Mouse (Mus musculus): Measurements from ENCODE around the gene Traf3ip1. TPM values are rescaled to one million over a fixed set of nuclear protein-coding genes. Genes with fewer than 3 reads are reported as not detected.

The Traf3ip1 gene
- total and polyA plus RNA-seq, 3 experiments: 13.6 to 19.6 TPM; not detected in 1

DNA sequence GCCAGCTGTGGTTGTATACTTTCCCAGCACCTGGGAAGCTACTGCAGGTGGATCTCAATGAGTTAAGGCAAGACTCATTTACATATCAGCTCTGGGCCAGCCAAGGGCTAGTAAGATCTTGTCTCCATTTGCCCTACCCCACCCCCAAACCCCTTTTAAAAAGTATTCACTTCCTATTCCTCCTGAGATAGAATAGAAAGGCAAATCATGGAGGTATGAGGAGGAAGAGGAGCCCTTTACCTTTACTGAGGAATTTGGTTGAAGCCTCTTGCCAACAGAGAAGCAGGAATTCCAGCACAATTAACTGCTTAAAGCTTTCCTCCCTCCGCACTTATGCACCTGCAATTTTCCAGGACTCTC, 44.1 kb downstream of the Traf3ip1 start:
- H3K27me3 ChIP-seq (ENCODE audit: control insufficient read depth in 1 of 2, insufficient read depth in 2 of 2, low read length in 2 of 2): no peaks in the 10 kb centered on the region
- H3K9me3 ChIP-seq (replicated peaks; ENCODE audit: insufficient read depth, low read length): no peaks in the 10 kb centered on the region
- peaks cover 0 to 41% of the 10 kb centered on the region in 2 experiments; a peak in 2 of 4 replicates for H3K36me3 ChIP-seq (ENCODE audit: control insufficient read depth in 1 of 2, insufficient read depth in 2 of 2, low read length in 2 of 2)
- peak overlapping the region; percentile 90 for H3K27ac ChIP-seq (ENCODE audit: control insufficient read depth, low read depth, low read length)
- peak overlapping the region; percentile 33 to 93 for H3K4me3 ChIP-seq (ENCODE audit: control insufficient read depth in 1 of 2, insufficient read depth in 1 of 2, low read depth in 2 of 2, low read length in 2 of 2)
- H3K4me1 ChIP-seq (ENCODE audit: control insufficient read depth in 1 of 2, insufficient read depth in 2 of 2, low read length in 2 of 2): peaks cover 23 to 38% of the 10 kb centered on the region in 2 experiments
- peaks cover 22% of the 10 kb centered on the region for H3K79me2 ChIP-seq (ENCODE audit: control insufficient read depth, insufficient read depth, low read length, poor library complexity)
- DNase-seq (ENCODE audit: low read depth, low spot score): peak; percentile 84
- H3K9ac ChIP-seq (ENCODE audit: control insufficient read depth, low read depth, low read length, poor library complexity, severe bottlenecking): peak overlapping the region; percentile 77
- TF ChIP-seq SMC3 (IDR thresholded peaks at IDR 0.05; ENCODE audit: low read depth, low read length) (no peak), KAT2A (conservative IDR thresholded peaks at IDR 0.05; ENCODE audit: low read depth, low read length) (no peak), MYB (IDR thresholded peaks at IDR 0.05; ENCODE audit: low read depth, low read length) (no peak), EP300 (IDR thresholded peaks at IDR 0.05; ENCODE audit: low read depth in 1 of 2, low read length in 2 of 2) (peak; percentile 51 to 59; a peak in 2 of 4 replicates), ZMIZ1 (IDR thresholded peaks at IDR 0.05; ENCODE audit: low read depth, low read length) (no peak), ELF1 (IDR thresholded peaks at IDR 0.05; ENCODE audit: low read depth, low read length) (peak; percentile 76), MAX (IDR thresholded peaks at IDR 0.05; ENCODE audit: low read length) (no peak), MEF2A (IDR thresholded peaks at IDR 0.05; ENCODE audit: extremely low read depth, insufficient replicate concordance, low read depth, low read length, poor library complexity, severe bottlenecking) (0 out of 2 replicates have a peak, but pooled peaks have one; percentile 16), USF2 (IDR thresholded peaks at IDR 0.05; ENCODE audit: borderline replicate concordance in 1 of 2, insufficient read depth in 1 of 2, low read depth in 1 of 2, low read length in 2 of 2) (no peak), MAZ (IDR thresholded peaks at IDR 0.05; ENCODE audit: low read depth, low read length) (0 out of 2 replicates have a peak, but pooled peaks have one; percentile 39), MAFK (IDR thresholded peaks at IDR 0.05; ENCODE audit: borderline replicate concordance, low read depth, low read length) (no peak), GABPA (IDR thresholded peaks at IDR 0.05; ENCODE audit: low read depth, low read length) (no peak), POLR2A (IDR thresholded peaks at IDR 0.05; ENCODE audit: control insufficient read depth in 1 of 2, insufficient read depth in 1 of 2, low read depth in 1 of 2, low read length in 2 of 2, poor library complexity in 1 of 2) (no peak), POLR2AphosphoS5 (IDR thresholded peaks at IDR 0.05; ENCODE audit: borderline replicate concordance, low read depth, low read length) (no peak), TAL1 (IDR thresholded peaks at IDR 0.05; ENCODE audit: low read length) (no peak), USF1 (IDR thresholded peaks at IDR 0.05; ENCODE audit: low read depth, low read length) (no peak), POLR2AphosphoS2 (IDR thresholded peaks at IDR 0.05; ENCODE audit: low read length) (no peak), E2F4 (IDR thresholded peaks at IDR 0.05; ENCODE audit: borderline replicate concordance, low read depth, low read length) (no peak), CTCF (IDR thresholded peaks at IDR 0.05 in 2 of 3, conservative IDR thresholded peaks at IDR 0.05 in 1 of 3; ENCODE audit: control insufficient read depth in 1 of 3, insufficient read depth in 1 of 3, low read depth in 2 of 3, low read length in 3 of 3, poor library complexity in 1 of 3, severe bottlenecking in 1 of 3) (no peak), NELFE (IDR thresholded peaks at IDR 0.05; ENCODE audit: low read depth, low read length) (peak; percentile 29; the same call in 1 of the 2 replicates), RAD21 (IDR thresholded peaks at IDR 0.05; ENCODE audit: low read depth, low read length) (no peak; the same call in 1 of the 2 replicates), TBP (IDR thresholded peaks at IDR 0.05; ENCODE audit: low read depth, low read length) (peak; percentile 12; the same call in 1 of the 2 replicates), ETS1 (IDR thresholded peaks at IDR 0.05; ENCODE audit: low read depth, low read length) (peak; percentile 55; the same call in 1 of the 2 replicates), TCF12 (IDR thresholded peaks at IDR 0.05; ENCODE audit: low read depth, low read length) (peak; percentile 69), JUND (IDR thresholded peaks at IDR 0.05; ENCODE audit: low read depth, low read length) (no peak), RCOR1 (IDR thresholded peaks at IDR 0.05; ENCODE audit: low read depth, low read length) (no peak; the same call in 1 of the 2 replicates), UBTF (IDR thresholded peaks at IDR 0.05; ENCODE audit: borderline replicate concordance, insufficient read depth, low read depth, low read length) (no peak), MXI1 (IDR thresholded peaks at IDR 0.05; ENCODE audit: low read depth, low read length) (peak; percentile 60; the same call in 1 of the 2 replicates), SIN3A (IDR thresholded peaks at IDR 0.05; ENCODE audit: low read length) (peak; percentile 47; the same call in 1 of the 2 replicates), GATA1 (IDR thresholded peaks at IDR 0.05; ENCODE audit: low read depth, low read length) (peak; percentile 61), HCFC1 (IDR thresholded peaks at IDR 0.05; ENCODE audit: low read depth, low read length) (no peak; the same call in 1 of the 2 replicates), ZKSCAN1 (IDR thresholded peaks at IDR 0.05; ENCODE audit: low read depth, low read length) (0 out of 2 replicates have a peak, but pooled peaks have one; percentile 13), ZC3H11A (IDR thresholded peaks at IDR 0.05; ENCODE audit: low read depth, low read length) (no peak), NRF1 (IDR thresholded peaks at IDR 0.05; ENCODE audit: insufficient read depth, low read depth, low read length, poor library complexity, severe bottlenecking) (no peak), BHLHE40 (IDR thresholded peaks at IDR 0.05; ENCODE audit: borderline replicate concordance, low read depth, low read length) (peak; percentile 37), ZNF384 (IDR thresholded peaks at IDR 0.05; ENCODE audit: low read depth, low read length) (no peak), CHD1 (IDR thresholded peaks at IDR 0.05; ENCODE audit: low read depth, low read length) (no peak)

Data from MEL (cell line).